Mouse (Mus musculus) hindbrain, embryonic 14.5 days (tissue): ENCODE measurements around the gene Clasp1. TPM values are rescaled to one million over a fixed set of nuclear protein-coding genes. Genes with fewer than 3 reads are reported as not detected.
A peak's percentile ranks its signal among the peaks of the same experiment; 100 is the strongest.

Experiments
- ATAC-seq: fragments of 200-750 bp; cut with Nextera tagmentation; 2 replicates; pipeline ENCODE4 v1.8.0; 2017; ENCODE audit warnings: moderate number of reproducible peaks, mild to moderate bottlenecking, moderate TSS enrichment, moderate library complexity; ENCODE audit not compliant: low FRiP score
- DNase-seq: peaks from one replicate; pipeline ENCODE4 v3.0.0-alpha.2; 2015; ENCODE audit warnings: low spot score
- H3K27ac ChIP-seq: fragments of 300-500 bp; sonication (generic); 2 replicates; pipeline ENCODE4 v1.5.1; 2014; ENCODE audit warnings: mild to moderate bottlenecking, moderate library complexity
- H3K27me3 ChIP-seq: fragments of 300-500 bp; sonication (generic); 2 replicates; pipeline ENCODE4 v1.6.1; 2014; ENCODE audit warnings: mild to moderate bottlenecking, low read length, mixed read lengths; ENCODE audit not compliant: control insufficient read depth, insufficient read depth
- H3K36me3 ChIP-seq: fragments of 300-500 bp; sonication (generic); replicated peaks from 2 replicates; pipeline ENCODE4 v1.6.1; 2014; ENCODE audit not compliant: control insufficient read depth, insufficient read depth
- H3K4me1 ChIP-seq: fragments of 300-500 bp; sonication (generic); replicated peaks from 2 replicates; pipeline ENCODE4 v1.6.1; 2014; ENCODE audit warnings: antibody characterized with exemption, low read length, mixed read lengths; ENCODE audit not compliant: control insufficient read depth, insufficient read depth
- H3K4me2 ChIP-seq: fragments of 300-500 bp; sonication (generic); replicated peaks from 2 replicates; pipeline ENCODE4 v1.6.1; 2014; ENCODE audit warnings: mild to moderate bottlenecking, moderate library complexity
- H3K4me3 ChIP-seq: fragments of 300-500 bp; sonication (generic); replicated peaks from 2 replicates; pipeline ENCODE4 v1.5.1; 2014; ENCODE audit warnings: mild to moderate bottlenecking, low read length
- H3K9ac ChIP-seq: fragments of 300-500 bp; sonication (generic); 2 replicates; pipeline ENCODE4 v1.6.1; 2014
- H3K9me3 ChIP-seq: fragments of 300-500 bp; sonication (generic); 2 replicates; pipeline ENCODE4 v1.6.1; 2016; ENCODE audit warnings: low read length; ENCODE audit not compliant: control insufficient read depth
- WGBS: fragments of 180-500 bp; shearing (Covaris S2); extraction: QIAGEN DNeasy Blood & Tissue Kit; methylation state at CpG from one replicate; pipeline ENCODE4 v1.1.7; 2014; 5-methylcytosine and 5-hydroxymethylcytosine counted together
- polyA plus RNA-seq: library from polyadenylated mRNA; unstranded; fragments of >200 nt; fragmentation: Nextera tagmentation; extraction: Ambion mirVana; gene quantifications from 2 replicates; pipeline ENCODE4 v1.2.1, GENCODE M21; 2014

Gene Clasp1
- 115 and 130 TPM in 2 replicates for polyA plus RNA-seq

DNA sequence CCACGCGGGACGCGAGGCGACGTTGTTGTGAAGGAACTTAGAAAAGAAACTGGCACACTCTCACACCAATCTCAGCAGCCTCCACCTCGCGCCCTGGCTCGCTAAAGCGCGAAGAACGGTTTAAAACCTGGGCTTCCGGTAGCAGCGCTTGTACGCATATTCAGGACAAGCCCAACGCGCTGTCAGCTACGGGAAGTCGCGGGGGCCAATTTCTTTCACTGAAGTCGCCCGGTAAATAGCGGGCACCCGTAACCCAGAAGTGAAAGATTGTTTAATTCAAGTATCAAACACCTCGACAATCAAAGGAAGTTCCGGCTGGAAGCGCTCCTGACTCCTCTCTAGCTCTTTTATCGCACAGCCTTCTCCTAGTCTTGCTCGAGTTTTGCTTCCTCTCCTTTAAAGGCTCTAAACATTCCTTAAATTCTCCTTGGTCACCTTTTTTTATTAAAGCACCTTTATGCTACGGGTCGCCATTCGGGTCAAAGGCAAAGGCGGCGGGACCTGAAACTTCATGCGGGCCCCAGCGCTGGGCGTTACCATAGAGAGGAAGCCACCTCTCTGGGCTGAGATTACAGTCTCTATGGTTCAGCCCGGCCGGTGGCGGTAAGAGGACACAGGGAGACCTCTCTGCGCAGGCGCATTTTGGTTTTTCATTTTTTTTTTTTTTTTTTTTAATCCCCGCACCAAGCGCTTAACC, at the start of gene Clasp1:
Gene Clasp1, plus strand, starts transcription at position 302 of the 697 bp plus-strand sequence.
- Histone ChIP-seq H3K9me3 (no peaks in the 10 kb centered on the region), H3K4me3 (peak within 1 kb of the TSS; percentile 58), H3K27ac (peak within 1 kb of the TSS; percentile 89), H3K36me3 (no peaks in the 10 kb centered on the region), H3K9ac (peak within 1 kb of the TSS; percentile 86), H3K27me3 (no peaks in the 10 kb centered on the region), H3K4me2 (peak within 1 kb of the TSS; percentile 76), H3K4me1 (peaks cover 20% of the 10 kb centered on the region)
- WGBS: under 1% methylated on average over 44 of the region's 44 CpGs
- DNase-seq: peak; percentile 96
- peak; percentile 97 for ATAC-seq

DNA sequence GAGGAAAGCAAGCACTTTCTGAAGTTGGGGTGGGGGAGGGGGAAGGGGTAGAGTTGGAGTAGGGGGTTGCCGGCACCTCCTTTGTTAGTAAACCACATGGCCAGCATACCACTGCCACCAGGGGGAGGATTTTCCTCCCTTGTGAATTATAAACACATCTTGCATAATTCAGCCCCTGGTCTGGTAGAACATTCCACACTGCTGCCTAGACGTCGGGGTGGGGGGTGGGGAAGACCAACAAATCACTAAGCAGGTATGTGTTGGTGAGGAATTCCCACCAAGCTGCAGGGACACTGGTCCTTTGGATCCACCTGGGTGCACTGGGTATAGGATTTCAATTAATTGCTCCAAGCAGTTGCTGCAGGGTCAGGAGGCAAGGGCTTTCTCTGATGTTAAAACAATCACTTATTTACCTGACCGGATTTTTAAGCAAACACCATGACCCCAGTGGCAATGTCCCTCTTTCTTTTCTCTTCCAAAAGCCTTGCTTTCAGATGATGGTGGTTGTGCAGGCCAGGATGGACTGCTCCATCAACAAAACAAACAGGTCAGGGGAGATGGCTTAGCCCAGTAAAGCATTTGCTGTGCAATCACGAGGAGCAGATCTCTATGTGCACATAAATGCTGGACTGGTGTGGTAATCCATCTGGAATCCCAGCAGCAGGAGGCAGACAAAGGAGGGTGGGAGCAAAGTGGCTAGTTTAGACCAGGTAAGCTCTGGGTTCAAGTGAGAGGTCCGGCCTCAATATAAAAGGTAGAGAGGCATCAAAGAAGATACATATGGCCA, 45.0 kb upstream of the Clasp1 start:
- WGBS: 40% methylated on average over 6 of the region's 6 CpGs

DNA sequence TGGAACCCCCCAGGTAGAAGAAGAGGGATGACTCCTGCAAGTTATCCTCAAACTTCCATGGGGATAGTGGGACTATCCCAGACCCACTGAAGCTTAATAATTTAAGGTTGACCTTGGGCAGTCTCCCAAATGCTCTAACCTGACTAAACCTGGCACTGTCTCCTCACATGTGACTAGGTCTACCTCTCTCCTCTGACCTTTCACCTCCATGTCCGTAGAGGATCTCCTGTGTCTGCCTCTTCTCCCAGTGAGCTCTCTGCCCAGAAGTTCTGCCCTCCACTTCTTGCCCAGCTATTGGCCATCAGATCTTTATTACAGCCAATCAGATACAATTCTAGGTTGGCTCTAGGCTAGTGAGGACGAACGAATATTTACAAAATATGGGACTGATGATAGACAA, 38.9 kb upstream of the Clasp1 start:
- Histone ChIP-seq H3K9ac (no peak overlapping the region), H3K4me2 (no peak overlapping the region), H3K4me1 (no peaks in the 10 kb centered on the region), H3K9me3 (no peaks in the 10 kb centered on the region), H3K27ac (no peak overlapping the region), H3K27me3 (no peaks in the 10 kb centered on the region), H3K36me3 (no peaks in the 10 kb centered on the region), H3K4me3 (no peak overlapping the region)
- 81% methylated on average over 3 of the region's 3 CpGs for WGBS
- DNase-seq (no peak), ATAC-seq (no peak)

More for the DNA sequence above, 45.0 kb upstream of the Clasp1 start:
- no peak overlapping the region for H3K4me2 ChIP-seq
- DNase-seq (no peak), ATAC-seq (no peak)
- no peaks in the 10 kb centered on the region for H3K9me3 ChIP-seq
- H3K4me1 ChIP-seq: no peaks in the 10 kb centered on the region
- H3K4me3 ChIP-seq: no peak overlapping the region
- H3K9ac ChIP-seq: no peak overlapping the region
- no peaks in the 10 kb centered on the region for H3K27me3 ChIP-seq
- no peaks in the 10 kb centered on the region for H3K36me3 ChIP-seq
- no peak overlapping the region for H3K27ac ChIP-seq

DNA sequence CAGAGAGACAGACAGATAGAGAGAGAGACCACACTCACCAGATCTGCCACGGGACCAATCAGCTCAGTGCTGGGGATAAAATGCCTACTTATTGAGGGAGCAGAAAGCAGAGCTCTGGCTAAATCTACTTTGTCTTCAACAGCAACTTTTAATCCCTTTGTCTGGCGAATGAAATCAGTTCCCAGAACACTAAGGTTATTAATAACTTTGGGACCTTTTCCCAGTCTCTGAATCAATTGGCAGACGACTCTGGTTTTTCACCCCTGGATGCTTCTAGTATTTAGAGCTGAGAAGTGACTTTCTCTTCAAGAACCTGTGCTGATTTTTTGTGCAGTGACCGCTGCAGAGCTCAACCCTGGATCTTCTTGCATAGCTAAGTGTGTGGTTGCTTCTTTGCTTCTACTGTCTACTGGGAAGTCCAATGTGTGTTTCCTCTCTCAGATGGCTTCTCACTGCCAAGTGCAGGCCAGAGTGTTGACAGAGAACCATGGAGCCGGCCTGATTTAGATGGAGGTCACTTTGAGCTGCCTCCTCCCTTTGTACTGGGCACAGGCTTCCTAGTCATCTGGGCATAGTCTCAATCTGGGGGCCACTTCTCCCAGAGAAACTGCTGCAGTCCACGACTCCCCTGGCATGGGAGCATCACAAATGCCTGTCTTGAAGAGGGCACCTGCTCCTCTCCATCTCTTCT, 29.6 kb upstream of the Clasp1 start:
- no peak overlapping the region for H3K27ac ChIP-seq
- no peaks in the 10 kb centered on the region for H3K27me3 ChIP-seq
- no peaks in the 10 kb centered on the region for H3K36me3 ChIP-seq
- WGBS: 73% methylated on average over 6 of the region's 6 CpGs
- DNase-seq (no peak), ATAC-seq (no peak)
- H3K4me2 ChIP-seq: no peak overlapping the region
- H3K4me1 ChIP-seq: no peaks in the 10 kb centered on the region
- no peak overlapping the region for H3K4me3 ChIP-seq
- H3K9ac ChIP-seq: no peak overlapping the region
- no peaks in the 10 kb centered on the region for H3K9me3 ChIP-seq

DNA sequence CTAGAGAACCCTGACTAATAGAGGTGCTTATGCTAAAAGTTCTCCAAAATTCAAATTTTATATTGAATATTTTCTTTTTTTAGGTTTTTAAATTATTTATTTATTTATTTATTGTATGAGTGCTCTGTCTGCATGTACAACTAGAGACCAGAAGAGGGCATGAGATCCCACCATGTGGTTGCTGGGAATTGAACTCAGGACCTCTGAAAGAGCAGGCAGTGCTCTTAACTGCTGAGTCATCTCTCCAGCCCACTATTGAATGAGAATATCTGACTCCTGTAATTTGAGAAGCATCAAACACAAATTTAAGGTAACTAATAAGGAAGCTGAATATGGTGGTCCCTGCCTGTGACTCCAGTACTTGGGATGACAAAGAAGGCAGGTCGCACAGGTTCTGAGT, 20.9 kb upstream of the Clasp1 start:
- no peak overlapping the region for H3K4me2 ChIP-seq
- ATAC-seq (no peak), DNase-seq (no peak)
- H3K27me3 ChIP-seq: no peaks in the 10 kb centered on the region
- no peak overlapping the region for H3K27ac ChIP-seq
- 97% methylated on average over 1 of the region's 1 CpGs for WGBS
- H3K4me1 ChIP-seq: no peaks in the 10 kb centered on the region
- no peaks in the 10 kb centered on the region for H3K9me3 ChIP-seq
- H3K9ac ChIP-seq: no peak overlapping the region
- no peak overlapping the region for H3K4me3 ChIP-seq
- no peaks in the 10 kb centered on the region for H3K36me3 ChIP-seq

DNA sequence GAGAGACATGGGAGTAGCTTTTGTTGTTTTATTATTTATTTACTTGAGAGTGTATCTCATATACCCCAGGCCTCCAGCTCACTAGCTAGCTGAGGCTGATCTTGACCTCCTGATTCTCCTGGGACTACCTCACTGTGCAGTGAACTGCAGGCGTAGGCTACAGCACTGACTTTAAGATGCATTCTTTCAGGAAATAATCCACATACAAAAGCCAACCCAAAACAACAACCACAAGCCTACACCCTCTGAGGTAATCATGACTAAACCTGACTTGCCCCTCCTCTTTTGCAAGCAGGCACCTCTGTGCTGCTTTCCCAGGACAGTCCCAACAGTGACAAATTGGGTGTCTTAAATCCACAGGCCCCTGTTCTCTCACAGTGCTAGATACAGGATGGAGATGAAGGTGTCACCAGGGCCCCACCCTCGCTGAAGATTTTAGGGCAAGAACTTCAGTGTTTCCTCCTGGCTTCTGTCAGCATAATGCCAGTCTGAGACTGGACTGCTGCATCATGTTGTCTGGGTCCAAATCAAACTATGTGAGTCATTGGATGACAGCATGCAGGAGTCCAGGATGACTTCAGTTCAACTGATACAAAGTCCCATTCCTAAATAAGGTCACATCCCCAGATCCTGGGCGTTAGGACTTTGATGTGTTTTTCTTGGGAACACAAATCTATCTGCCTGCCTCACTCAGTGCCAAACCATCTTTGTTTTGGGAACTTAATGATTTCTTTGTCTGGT, 20.0 kb upstream of the Clasp1 start:
- no peaks in the 10 kb centered on the region for H3K4me1 ChIP-seq
- ATAC-seq: no peak
- no peaks in the 10 kb centered on the region for H3K27me3 ChIP-seq
- no peaks in the 10 kb centered on the region for H3K36me3 ChIP-seq
- 67% methylated on average over 3 of the region's 3 CpGs for WGBS
- H3K9ac ChIP-seq: no peak overlapping the region
- no peak for DNase-seq
- no peaks in the 10 kb centered on the region for H3K9me3 ChIP-seq
- H3K4me3 ChIP-seq: no peak overlapping the region
- no peak overlapping the region for H3K27ac ChIP-seq
- H3K4me2 ChIP-seq: no peak overlapping the region

DNA sequence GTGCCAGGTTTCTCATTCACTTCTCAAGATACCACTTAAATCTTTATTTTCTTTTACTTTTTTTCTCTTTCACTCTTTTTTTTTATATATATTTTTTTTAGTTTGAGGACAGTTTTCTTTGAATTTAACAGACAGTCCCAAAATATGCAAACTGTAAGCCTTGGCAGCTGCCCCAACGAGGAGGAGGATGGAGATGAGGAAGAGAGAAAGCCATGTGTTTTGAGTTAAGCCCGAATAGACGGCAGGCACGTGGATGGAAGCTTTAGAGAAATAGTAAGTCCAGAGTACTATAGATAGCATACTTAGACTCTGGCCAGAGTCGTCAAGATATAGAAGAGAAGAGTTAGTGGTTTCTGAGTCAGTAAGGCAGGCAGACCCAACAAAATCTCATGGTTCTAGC, 11.1 kb upstream of the Clasp1 start:
- Histone ChIP-seq H3K36me3 (no peaks in the 10 kb centered on the region), H3K9me3 (no peaks in the 10 kb centered on the region), H3K4me2 (no peak overlapping the region), H3K9ac (no peak overlapping the region), H3K4me3 (no peak overlapping the region), H3K27ac (no peak overlapping the region), H3K4me1 (no peaks in the 10 kb centered on the region), H3K27me3 (no peaks in the 10 kb centered on the region)
- 83% methylated on average over 5 of the region's 5 CpGs for whole genome bisulfite sequencing
- no peak for ATAC-seq
- DNase-seq: no peak

DNA sequence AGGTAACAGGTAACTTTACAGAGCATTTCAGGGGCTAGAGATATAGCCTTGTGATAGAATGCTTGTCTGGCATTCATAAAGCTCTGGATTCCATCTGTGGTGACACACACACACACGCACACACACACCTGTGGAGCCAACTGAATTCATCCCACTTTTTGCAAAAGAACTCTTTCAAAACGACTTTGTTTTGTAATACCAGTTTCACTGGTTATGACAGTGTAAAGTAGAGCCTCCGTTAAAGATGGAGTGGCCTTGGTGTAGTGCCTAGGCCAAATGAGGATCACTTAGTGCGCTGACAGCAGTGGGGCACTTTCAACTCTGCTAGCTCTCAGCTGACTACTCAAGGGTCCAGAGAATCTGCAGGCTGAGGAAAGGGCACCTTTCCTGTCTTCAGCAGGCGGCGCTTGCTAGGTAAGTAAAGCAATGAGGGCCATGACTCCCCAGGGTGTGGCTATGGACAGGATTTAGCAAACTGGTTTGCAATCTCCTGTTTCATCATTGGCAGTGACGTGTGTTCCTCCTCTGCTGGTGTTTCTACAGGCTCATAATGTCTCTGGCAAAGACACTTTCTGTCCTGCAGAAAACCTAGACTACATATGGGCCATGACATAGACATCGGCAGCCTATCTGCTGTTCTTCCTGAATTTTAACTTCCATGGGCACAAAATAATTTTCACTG, 8.6 kb upstream of the Clasp1 start:
- no peak overlapping the region for H3K27ac ChIP-seq
- no peaks in the 10 kb centered on the region for H3K9me3 ChIP-seq
- H3K9ac ChIP-seq: no peak overlapping the region
- no peaks in the 10 kb centered on the region for H3K27me3 ChIP-seq
- ATAC-seq: no peak
- H3K36me3 ChIP-seq: no peaks in the 10 kb centered on the region
- H3K4me3 ChIP-seq: no peak overlapping the region
- no peak for DNase-seq
- H3K4me1 ChIP-seq: no peaks in the 10 kb centered on the region
- H3K4me2 ChIP-seq: no peak overlapping the region
- 80% methylated on average over 8 of the region's 8 CpGs for WGBS
